Mouse (Mus musculus) gastrocnemius, adult 18-20 months (tissue): ENCODE results near the gene Otulin. TPM values are rescaled to one million over a fixed set of nuclear protein-coding genes. Genes with fewer than 3 reads are reported as not detected.
A peak's percentile ranks its signal among the peaks of the same experiment; 100 is the strongest.

Source experiments
- DNase-seq: peaks from one replicate; pipeline ENCODE4 v3.0.0; 2021; ENCODE audit warnings: low spot score
- total RNA-seq, 2 experiments: library from RNA; stranded (reverse); gene quantifications; 2 replicates each; pipeline ENCODE4 v1.2.3; 2021

The Otulin gene
- total RNA-seq, 2 experiments from 2014 or later, result 17.8 to 28.3 TPM

- no peak for DNase-seq
These were observed 13.3 kb downstream of the Otulin start for GRCm38 (mm10) chr15:27617227-27617626.

DNA sequence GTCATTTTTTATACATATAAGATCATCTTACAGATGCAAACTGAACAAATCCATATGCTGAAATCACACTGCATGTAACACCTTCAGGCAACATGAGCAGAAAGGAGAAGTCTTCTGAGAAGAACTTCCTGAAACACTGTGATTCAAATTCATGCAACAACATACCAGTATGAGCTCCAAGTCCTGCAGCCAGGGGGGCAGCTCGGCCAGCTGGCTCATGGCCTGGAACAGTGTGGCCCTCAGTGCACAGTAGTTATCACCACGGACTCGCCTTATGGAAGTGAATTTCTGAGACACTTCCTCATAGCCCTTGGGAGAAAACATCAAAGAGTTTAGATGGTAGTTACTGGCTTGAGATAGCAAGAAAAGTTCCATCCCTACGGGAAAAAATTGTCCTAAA lies 14.3 kb downstream of the Otulin start:
- peak; percentile 89 for DNase-seq

- DNase-seq, result no peak
These were observed 17.2 kb downstream of the Otulin start for GRCm38 (mm10) chr15:27613255-27613654.

- peak; percentile 68 for DNase-seq
These were observed 17.8 kb downstream of the Otulin start for GRCm38 (mm10) chr15:27612533-27613221.

GRCm38 (mm10) chr15:27609554-27609953 lies 20.9 kb downstream of the Otulin start:
- no peak for DNase-seq

GRCm38 (mm10) chr15:27605252-27605651 lies 25.2 kb downstream of the Otulin start:
- no peak for DNase-seq

DNA sequence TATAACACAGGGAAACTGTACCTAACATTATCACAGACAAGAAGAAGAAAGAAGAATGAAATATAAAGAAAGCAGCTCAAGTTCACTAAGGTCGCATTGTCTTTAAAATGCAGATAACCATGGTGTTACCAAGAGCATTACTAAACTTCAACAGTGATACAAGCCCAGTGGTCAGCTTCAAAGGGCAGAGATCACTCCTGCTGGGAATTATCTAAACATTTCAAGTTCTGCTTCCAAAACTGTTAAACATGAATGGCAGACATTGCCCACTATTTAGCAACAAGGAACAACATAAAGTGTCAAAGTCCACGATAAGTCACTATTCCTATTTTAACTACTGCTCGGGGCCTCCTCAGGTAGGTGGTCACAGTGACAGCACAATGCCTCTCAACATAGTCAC lies 25.9 kb downstream of the Otulin start:
- no peak for DNase-seq

GRCm38 (mm10) chr15:27600524-27600923 lies 30.0 kb downstream of the Otulin start:
- DNase-seq, result no peak

- DNase-seq, result no peak
These were observed 31.6 kb downstream of the Otulin start for GRCm38 (mm10) chr15:27598786-27599385.

DNA sequence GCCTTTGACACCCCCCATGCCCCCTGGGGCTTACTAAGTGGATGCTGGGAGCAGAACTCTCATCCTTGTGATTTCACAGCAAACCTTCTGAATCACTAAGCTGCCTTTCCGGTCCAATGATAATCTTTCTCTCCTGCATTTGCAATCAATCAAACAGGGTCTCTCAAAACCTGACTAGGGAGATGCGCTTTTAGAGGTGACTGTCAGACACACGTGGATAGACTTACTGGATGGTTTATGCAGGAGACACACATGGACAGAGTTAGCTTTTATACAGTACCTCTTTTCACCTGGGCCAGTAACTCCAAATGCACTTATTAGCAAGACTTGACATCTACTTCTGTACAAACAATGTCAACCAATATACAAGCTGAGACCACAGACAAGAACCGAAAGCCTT lies 33.0 kb downstream of the Otulin start:
- DNase-seq, result no peak

GRCm38 (mm10) chr15:27596463-27597140 lies 33.9 kb downstream of the Otulin start:
- peak; percentile 42 for DNase-seq

- no peak for DNase-seq
These were observed 34.9 kb downstream of the Otulin start for GRCm38 (mm10) chr15:27595560-27595959.

GRCm38 (mm10) chr15:27594973-27595372 lies 35.5 kb downstream of the Otulin start:
- DNase-seq, result no peak

GRCm38 (mm10) chr15:27593717-27594116 lies 36.8 kb downstream of the Otulin start:
- DNase-seq, result peak; percentile 54

DNA sequence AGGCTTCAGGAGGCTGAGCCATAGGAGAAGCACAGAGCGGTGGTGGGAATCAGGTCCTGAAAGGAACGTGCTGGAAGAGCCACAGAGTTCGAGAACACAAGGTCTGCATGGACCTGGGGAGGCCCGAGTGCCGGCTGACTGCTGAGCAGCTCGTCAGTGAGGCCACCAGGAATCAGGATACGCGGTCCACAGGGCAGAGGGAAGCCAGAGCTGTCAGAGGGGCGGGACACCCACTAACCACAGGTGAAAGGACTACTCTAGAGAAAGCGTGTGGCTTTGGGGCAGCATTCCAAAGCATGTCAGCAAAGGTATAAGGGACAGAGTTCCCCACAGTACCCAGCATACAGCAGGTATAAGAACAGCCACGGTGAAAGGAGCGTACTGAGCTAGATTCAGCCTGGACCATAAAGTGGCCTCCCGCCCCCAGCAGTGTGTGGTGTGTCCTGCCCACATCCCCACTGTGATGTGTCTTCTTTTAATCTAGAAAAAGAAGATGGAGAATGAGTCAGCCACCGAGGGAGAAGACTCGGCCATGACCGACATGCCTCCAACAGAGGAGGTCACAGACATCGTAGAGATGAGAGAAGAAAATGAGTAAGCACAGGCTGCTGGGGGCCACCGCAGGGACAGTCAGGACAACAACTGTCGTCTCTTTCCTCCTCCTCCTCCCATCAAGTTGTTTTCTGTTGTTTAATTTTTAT lies 37.7 kb downstream of the Otulin start:
- no peak for DNase-seq

GRCm38 (mm10) chr15:27590812-27591211 lies 39.7 kb downstream of the Otulin start:
- DNase-seq, result no peak

- DNase-seq, result no peak
These were observed 42.2 kb downstream of the Otulin start for GRCm38 (mm10) chr15:27588087-27588826.

DNA sequence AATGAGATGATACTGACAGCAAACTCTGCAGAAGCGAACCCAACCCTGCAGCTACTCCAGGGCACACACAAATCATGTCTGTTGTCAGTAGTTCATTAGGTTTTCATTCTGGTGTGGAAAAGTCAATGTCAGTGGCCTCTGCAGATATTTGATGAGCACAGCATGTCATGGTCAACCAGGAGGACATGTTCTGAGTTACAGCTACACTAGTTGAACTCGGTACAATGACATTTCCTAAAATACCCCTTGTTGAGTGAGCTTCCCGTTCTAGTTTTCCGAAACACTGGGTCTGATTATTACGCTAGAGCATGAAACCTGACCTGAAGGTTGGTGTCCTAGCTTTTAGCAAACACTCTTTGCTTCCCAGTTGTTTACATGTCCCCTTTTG lies 44.4 kb downstream of the Otulin start:
- no peak for DNase-seq

GRCm38 (mm10) chr15:27585466-27586092 lies 44.9 kb downstream of the Otulin start:
- DNase-seq, result no peak

DNA sequence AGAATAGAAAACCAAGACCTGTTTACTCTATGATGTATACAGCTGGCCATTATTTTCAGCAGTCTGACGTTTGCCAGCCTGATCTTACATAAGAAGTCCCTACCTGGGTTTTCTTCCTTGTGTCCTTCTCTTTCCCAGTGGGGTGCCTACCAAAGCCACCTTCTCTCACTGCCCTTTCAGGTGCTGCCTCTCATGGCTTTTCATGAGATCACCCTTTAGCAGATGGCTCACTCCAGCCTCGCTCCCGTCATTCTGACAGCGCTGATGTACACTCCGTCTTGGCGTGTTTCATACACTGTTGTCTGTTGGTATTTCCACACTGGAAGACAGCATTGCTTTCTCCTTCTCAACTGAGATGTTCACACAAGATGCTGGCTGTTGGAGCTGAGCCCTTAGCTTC lies 46.9 kb downstream of the Otulin start:
- DNase-seq, result no peak

GRCm38 (mm10) chr15:27583042-27583441 lies 47.5 kb downstream of the Otulin start:
- peak; percentile 76 for DNase-seq
